Mouse (Mus musculus): Measurements from ENCODE around the gene Dmrtb1. TPM values are rescaled to one million over a fixed set of nuclear protein-coding genes. Genes with fewer than 3 reads are reported as not detected.
A peak's percentile ranks its signal among the peaks of the same experiment; 100 is the strongest.

The Dmrtb1 gene
- polyA plus RNA-seq, 1 experiment, result 1.6 TPM

GRCm38 (mm10) chr4:107688213-107688612 lies 4.2 kb upstream of the Dmrtb1 start:
- H3K27me3 ChIP-seq (ENCODE audit: control insufficient read depth, insufficient read depth, low read length, poor library complexity, severe bottlenecking), result no peaks in the 10 kb centered on the region; the same call in 1 of the 2 replicates
- H3K27ac ChIP-seq (ENCODE audit: insufficient read depth, low read length), result peak overlapping the region; percentile 37; the same call in 1 of the 2 replicates
- no peaks in the 10 kb centered on the region for H3K9me3 ChIP-seq (replicated peaks; ENCODE audit: control insufficient read depth, insufficient read depth, low read length, poor library complexity, severe bottlenecking)
- TF ChIP-seq POLR2A (IDR thresholded peaks at IDR 0.05; ENCODE audit: insufficient read depth, low read length) (no peak), CTCF (IDR thresholded peaks at IDR 0.05; ENCODE audit: low read depth, low read length) (no peak), EP300 (IDR thresholded peaks at IDR 0.05; ENCODE audit: insufficient read depth, low read depth, low read length) (no peak)
- H3K4me3 ChIP-seq (ENCODE audit: low read depth, low read length), result no peak overlapping the region
- no peaks in the 10 kb centered on the region for H3K4me1 ChIP-seq (ENCODE audit: control insufficient read depth, insufficient read depth, low read length)
- H3K36me3 ChIP-seq (ENCODE audit: control insufficient read depth, insufficient read depth, low read length, poor library complexity, severe bottlenecking), result no peaks in the 10 kb centered on the region
- H3K9ac ChIP-seq (ENCODE audit: low read depth, poor library complexity, severe bottlenecking), result no peak overlapping the region

- TF ChIP-seq EP300 (IDR thresholded peaks at IDR 0.05; ENCODE audit: insufficient read depth, low read depth, low read length), result no peak
- H3K27ac ChIP-seq (ENCODE audit: insufficient read depth, low read length), result no peak overlapping the region
- peaks cover 3% of the 10 kb centered on the region for H3K27me3 ChIP-seq (ENCODE audit: control insufficient read depth, insufficient read depth, low read length, poor library complexity, severe bottlenecking)
- no peaks in the 10 kb centered on the region for H3K36me3 ChIP-seq (ENCODE audit: control insufficient read depth, insufficient read depth, low read length, poor library complexity, severe bottlenecking)
- H3K4me1 ChIP-seq (ENCODE audit: control insufficient read depth, insufficient read depth, low read length), result no peaks in the 10 kb centered on the region
- no peak overlapping the region for H3K4me3 ChIP-seq (ENCODE audit: low read depth, low read length)
- no peak overlapping the region for H3K9ac ChIP-seq (ENCODE audit: low read depth, poor library complexity, severe bottlenecking)
- no peaks in the 10 kb centered on the region for H3K9me3 ChIP-seq (replicated peaks; ENCODE audit: control insufficient read depth, insufficient read depth, low read length, poor library complexity, severe bottlenecking)
Observed at GRCm38 (mm10) chr4:107687127-107687526, 3.1 kb upstream of the Dmrtb1 start.

- Histone ChIP-seq H3K9ac (ENCODE audit: low read depth, poor library complexity, severe bottlenecking) (peak overlapping the region; percentile 53), H3K27me3 (ENCODE audit: control insufficient read depth, insufficient read depth, low read length, poor library complexity, severe bottlenecking) (peaks cover 3% of the 10 kb centered on the region), H3K9me3 (replicated peaks; ENCODE audit: control insufficient read depth, insufficient read depth, low read length, poor library complexity, severe bottlenecking) (no peaks in the 10 kb centered on the region), H3K36me3 (ENCODE audit: control insufficient read depth, insufficient read depth, low read length, poor library complexity, severe bottlenecking) (no peaks in the 10 kb centered on the region), H3K4me1 (ENCODE audit: control insufficient read depth, insufficient read depth, low read length) (no peaks in the 10 kb centered on the region), H3K27ac (ENCODE audit: insufficient read depth, low read length) (no peak overlapping the region), H3K4me3 (ENCODE audit: low read depth, low read length) (peak overlapping the region; percentile 25)
- TF ChIP-seq CTCF (IDR thresholded peaks at IDR 0.05; ENCODE audit: low read depth, low read length) (no peak), EP300 (IDR thresholded peaks at IDR 0.05; ENCODE audit: insufficient read depth, low read depth, low read length) (no peak), POLR2A (IDR thresholded peaks at IDR 0.05; ENCODE audit: insufficient read depth, low read length) (no peak)
Observed at GRCm38 (mm10) chr4:107683006-107683756, 849 bp downstream of the Dmrtb1 start.

GRCm38 (mm10) chr4:107681099-107681849 lies 2.8 kb downstream of the Dmrtb1 start:
- no peaks in the 10 kb centered on the region for H3K9me3 ChIP-seq (replicated peaks; ENCODE audit: control insufficient read depth, insufficient read depth, low read length, poor library complexity, severe bottlenecking)
- no peaks in the 10 kb centered on the region for H3K36me3 ChIP-seq (ENCODE audit: control insufficient read depth, insufficient read depth, low read length, poor library complexity, severe bottlenecking)
- peaks cover 3% of the 10 kb centered on the region for H3K27me3 ChIP-seq (ENCODE audit: control insufficient read depth, insufficient read depth, low read length, poor library complexity, severe bottlenecking)
- no peak overlapping the region for H3K9ac ChIP-seq (ENCODE audit: low read depth, poor library complexity, severe bottlenecking)
- no peaks in the 10 kb centered on the region for H3K4me1 ChIP-seq (ENCODE audit: control insufficient read depth, insufficient read depth, low read length)
- H3K4me3 ChIP-seq (ENCODE audit: low read depth, low read length), result no peak overlapping the region
- no peak overlapping the region for H3K27ac ChIP-seq (ENCODE audit: insufficient read depth, low read length)
- TF ChIP-seq CTCF (IDR thresholded peaks at IDR 0.05; ENCODE audit: low read depth, low read length), result no peak
- no peak for TF ChIP-seq EP300 (IDR thresholded peaks at IDR 0.05; ENCODE audit: insufficient read depth, low read depth, low read length)
- TF ChIP-seq POLR2A (IDR thresholded peaks at IDR 0.05; ENCODE audit: insufficient read depth, low read length), result no peak

- H3K9me3 ChIP-seq (replicated peaks; ENCODE audit: control insufficient read depth, insufficient read depth, low read length, poor library complexity, severe bottlenecking), result no peaks in the 10 kb centered on the region
- H3K9ac ChIP-seq (ENCODE audit: low read depth, poor library complexity, severe bottlenecking), result no peak overlapping the region
- H3K4me3 ChIP-seq (ENCODE audit: low read depth, low read length), result no peak overlapping the region
- no peak overlapping the region for H3K27ac ChIP-seq (ENCODE audit: insufficient read depth, low read length)
- peaks cover 3% of the 10 kb centered on the region; the same call in 1 of the 2 replicates for H3K27me3 ChIP-seq (ENCODE audit: control insufficient read depth, insufficient read depth, low read length, poor library complexity, severe bottlenecking)
- H3K4me1 ChIP-seq (ENCODE audit: control insufficient read depth, insufficient read depth, low read length), result no peaks in the 10 kb centered on the region
- H3K36me3 ChIP-seq (ENCODE audit: control insufficient read depth, insufficient read depth, low read length, poor library complexity, severe bottlenecking), result no peaks in the 10 kb centered on the region
- TF ChIP-seq POLR2A (IDR thresholded peaks at IDR 0.05; ENCODE audit: insufficient read depth, low read length) (no peak), EP300 (IDR thresholded peaks at IDR 0.05; ENCODE audit: insufficient read depth, low read depth, low read length) (no peak), CTCF (IDR thresholded peaks at IDR 0.05; ENCODE audit: low read depth, low read length) (no peak)
Observed at GRCm38 (mm10) chr4:107680311-107681098, 3.5 kb downstream of the Dmrtb1 start.

Measured in ES-Bruce4 (cell line).